Mouse (Mus musculus) heart, postnatal 0 days (tissue): ENCODE measurements around the gene Hcar2. TPM values are rescaled to one million over a fixed set of nuclear protein-coding genes. Genes with fewer than 3 reads are reported as not detected.

Experiments
- ATAC-seq: fragments of 200-750 bp; cut with Nextera tagmentation; 2 replicates; pipeline ENCODE4 v1.8.0; 2017; ENCODE audit warnings: low read depth, moderate number of reproducible peaks, moderate library complexity; ENCODE audit not compliant: insufficient read depth
- DNase-seq: peaks from one replicate; pipeline ENCODE4 v3.0.0-alpha.2; 2016; ENCODE audit warnings: low spot score
- H3K27ac ChIP-seq: fragments of 300-500 bp; sonication (generic); 2 replicates; pipeline ENCODE4 v1.5.1; 2014; ENCODE audit warnings: low read depth, mild to moderate bottlenecking
- H3K27me3 ChIP-seq: fragments of 300-500 bp; sonication (generic); 2 replicates; pipeline ENCODE4 v1.6.1; 2014; ENCODE audit warnings: low read length, mixed read lengths; ENCODE audit not compliant: control insufficient read depth, insufficient read depth
- H3K36me3 ChIP-seq: fragments of 300-500 bp; sonication (generic); replicated peaks from 2 replicates; pipeline ENCODE4 v1.6.1; 2014; ENCODE audit warnings: low read length, mixed read lengths; ENCODE audit not compliant: control insufficient read depth, insufficient read depth
- H3K4me1 ChIP-seq: fragments of 300-500 bp; sonication (generic); 2 replicates; pipeline ENCODE4 v1.6.1; 2014; ENCODE audit warnings: antibody characterized with exemption; ENCODE audit not compliant: control insufficient read depth, insufficient read depth
- H3K4me2 ChIP-seq: fragments of 300-500 bp; sonication (generic); 2 replicates; pipeline ENCODE4 v1.6.1; 2014; ENCODE audit warnings: low read depth, mild to moderate bottlenecking, low read length, moderate library complexity
- H3K4me3 ChIP-seq: fragments of 300-500 bp; sonication (generic); 2 replicates; pipeline ENCODE4 v1.5.1; 2014; ENCODE audit warnings: low read depth, low read length
- H3K9ac ChIP-seq: fragments of 300-500 bp; sonication (generic); replicated peaks from 2 replicates; pipeline ENCODE4 v1.6.1; 2014; ENCODE audit warnings: low read depth, low read length, mixed read lengths
- H3K9me3 ChIP-seq: fragments of 300-500 bp; sonication (generic); replicated peaks from 2 replicates; pipeline ENCODE4 v1.6.1; 2016; ENCODE audit warnings: low read length; ENCODE audit not compliant: control insufficient read depth
- CTCF ChIP-seq: IDR thresholded peaks from 2 replicates; pipeline ENCODE4 v1.5.1; 2016; ENCODE audit warnings: antibody characterized with exemption, control low read depth, low read depth
- EP300 ChIP-seq: IDR thresholded peaks from 2 replicates; pipeline ENCODE4 v1.6.1; 2016; ENCODE audit warnings: antibody characterized with exemption, low read depth
- WGBS: fragments of 180-500 bp; shearing (Covaris S2); extraction: QIAGEN DNeasy Blood & Tissue Kit; methylation state at CpG from one replicate; pipeline ENCODE4 v1.1.7; 2014; 5-methylcytosine and 5-hydroxymethylcytosine counted together
- polyA plus RNA-seq: library from polyadenylated mRNA; unstranded; fragments of >200 nt; fragmentation: Nextera tagmentation; extraction: Ambion mirVana; gene quantifications from 2 replicates; pipeline ENCODE4 v1.2.1, GENCODE M21; 2015
- total RNA-seq: library from RNA; depleted of rRNA; stranded (reverse); fragments of >200 nt; gene quantifications from 2 replicates; pipeline ENCODE4 v1.2.3, GENCODE M21; 2014; ENCODE audit warnings: low replicate concordance; rRNA removed

The Hcar2 gene
- total and polyA plus RNA-seq, 2 experiments from 2014 or later = not detected

GRCm38 (mm10) chr5:123818941-123819577 is 46.2 kb downstream of the Hcar2 start:
- Histone ChIP-seq H3K27me3 (no peaks in the 10 kb centered on the region), H3K4me1 (no peaks in the 10 kb centered on the region), H3K9ac (no peak overlapping the region), H3K27ac (no peak overlapping the region), H3K36me3 (peaks cover 21% of the 10 kb centered on the region), H3K4me3 (no peak overlapping the region), H3K9me3 (no peaks in the 10 kb centered on the region), H3K4me2 (no peak overlapping the region)
- DNase-seq = no peak
- TF ChIP-seq EP300 (no peak), CTCF (no peak)
- no peak for ATAC-seq
- WGBS = 94% methylated on average over 19 of the region's 19 CpGs

- 82% methylated on average over 7 of the region's 7 CpGs for WGBS
- H3K27me3 ChIP-seq = no peaks in the 10 kb centered on the region
- no peak overlapping the region for H3K4me3 ChIP-seq
- TF ChIP-seq CTCF (no peak), EP300 (no peak)
- H3K9me3 ChIP-seq = no peaks in the 10 kb centered on the region
- no peak for DNase-seq
- H3K27ac ChIP-seq = no peak overlapping the region
- no peak overlapping the region for H3K4me2 ChIP-seq
- H3K4me1 ChIP-seq = no peaks in the 10 kb centered on the region
- ATAC-seq = no peak
- H3K9ac ChIP-seq = no peak overlapping the region
- peaks cover 27% of the 10 kb centered on the region for H3K36me3 ChIP-seq
Measured at GRCm38 (mm10) chr5:123816891-123817290, 48.4 kb downstream of the Hcar2 start.

Other genes with a start within 250 kb of the Hcar2 start
- gene Clip1, start 180.9 kb downstream of the Hcar2 start, total RNA-seq = 65.2 and 70.0 TPM in 2 replicates
- gene Clip1, start 180.9 kb downstream of the Hcar2 start, polyA plus RNA-seq = 41.4 and 44.1 TPM in 2 replicates
- gene Zcchc8, start 144.4 kb downstream of the Hcar2 start, total RNA-seq = 11.8 and 30.8 TPM in 2 replicates
- gene Zcchc8, start 144.4 kb downstream of the Hcar2 start, polyA plus RNA-seq = 31.3 and 31.8 TPM in 2 replicates
- 19.5 and 19.9 TPM in 2 replicates for gene Rsrc2, start 116.1 kb downstream of the Hcar2 start, total RNA-seq
- 72.7 and 76.5 TPM in 2 replicates for gene Rsrc2, start 116.1 kb downstream of the Hcar2 start, polyA plus RNA-seq
- gene Kntc1, start 115.8 kb downstream of the Hcar2 start, total RNA-seq = 15.6 and 17.5 TPM in 2 replicates
- 3.8 and 3.9 TPM in 2 replicates for gene Kntc1, start 115.8 kb downstream of the Hcar2 start, polyA plus RNA-seq
- 5.3 TPM in 1 of 2 replicates, not detected in the other for gene Hcar1, start 14.5 kb upstream of the Hcar2 start, total RNA-seq
- 0.18 and 0.19 TPM in 2 replicates for gene Hcar1, start 14.5 kb upstream of the Hcar2 start, polyA plus RNA-seq
- gene Denr, start 41.7 kb upstream of the Hcar2 start, total RNA-seq = 5.4 and 5.9 TPM in 2 replicates
- 110 and 112 TPM in 2 replicates for gene Denr, start 41.7 kb upstream of the Hcar2 start, polyA plus RNA-seq
- gene Gm43518, start 61.9 kb upstream of the Hcar2 start, total RNA-seq = not detected in 2 replicates
- gene Gm43518, start 61.9 kb upstream of the Hcar2 start, polyA plus RNA-seq = 1.6 and 1.8 TPM in 2 replicates
- gene Ccdc62, start 65.2 kb upstream of the Hcar2 start, total RNA-seq = 2.0 and 11.5 TPM in 2 replicates
- 5.8 and 7.0 TPM in 2 replicates for gene Ccdc62, start 65.2 kb upstream of the Hcar2 start, polyA plus RNA-seq
- 16.3 and 29.2 TPM in 2 replicates for gene Hip1r, start 108.1 kb upstream of the Hcar2 start, total RNA-seq
- gene Hip1r, start 108.1 kb upstream of the Hcar2 start, polyA plus RNA-seq = 9.3 and 11.9 TPM in 2 replicates
- 51.4 and 59.6 TPM in 2 replicates for gene Vps37b, start 166.8 kb upstream of the Hcar2 start, total RNA-seq
- gene Vps37b, start 166.8 kb upstream of the Hcar2 start, polyA plus RNA-seq = 44.5 and 55.7 TPM in 2 replicates
- 1.8 and 5.4 TPM in 2 replicates for gene Abcb9, start 230.3 kb upstream of the Hcar2 start, total RNA-seq
- 2.3 and 3.0 TPM in 2 replicates for gene Abcb9, start 230.3 kb upstream of the Hcar2 start, polyA plus RNA-seq
- gene Ogfod2, start 246.8 kb upstream of the Hcar2 start, total RNA-seq = 37.6 and 55.1 TPM in 2 replicates
- 19.0 and 19.3 TPM in 2 replicates for gene Ogfod2, start 246.8 kb upstream of the Hcar2 start, polyA plus RNA-seq